Mouse (Mus musculus) gastrocnemius, postnatal 36 days (tissue): ENCODE measurements around the gene Alg6. TPM values are rescaled to one million over a fixed set of nuclear protein-coding genes. Genes with fewer than 3 reads are reported as not detected.

Experiments
- total RNA-seq, 2 experiments: library from RNA; stranded (reverse); gene quantifications; 2 replicates each; pipeline ENCODE4 v1.2.3; 2021

The Alg6 gene
- total RNA-seq, 2 experiments from 2014 or later = 3.3 to 5.2 TPM

Other genes with a start within 250 kb of the Alg6 start
- gene Foxd3, start 59.4 kb upstream of the Alg6 start, total RNA-seq = 1 to 10 TPM; 1.2 to 1.3 TPM
- gene Efcab7, start 113.5 kb downstream of the Alg6 start, total RNA-seq = 1 to 10 TPM; 1.1 to 2.2 TPM
- 1,000 to 10,000 TPM; 1,192 to 1,262 TPM for gene Pgm1, start 213.8 kb downstream of the Alg6 start, total RNA-seq
- gene Itgb3bp, start 214.1 kb downstream of the Alg6 start, total RNA-seq = 1 to 10 TPM; 4.7 to 5.6 TPM